Mouse (Mus musculus): ENCODE measurements around the gene Sord.
A peak's percentile ranks its signal among the peaks of the same experiment; 100 is the strongest.

- TF ChIP-seq CTCF (IDR thresholded peaks at IDR 0.05; ENCODE audit: extremely low read depth, insufficient read depth, low read length) (peak; percentile 59), POLR2A (IDR thresholded peaks at IDR 0.05; ENCODE audit: extremely low read depth, insufficient read depth, low read length) (no peak)
Measured at GRCm38 (mm10) chr2:122312722-122313417, 78.3 kb downstream of the Sord start.
